Mouse (Mus musculus) adrenal gland (tissue): ENCODE data around the gene Slc44a1.

Experiments
- intact Hi-C: fragments of 180-260 bp; cut with DNase I; formaldehyde crosslinking; loops from one replicate; pipeline ENCODE4 v1.15.1; 2025
- long read RNA-seq, 2 experiments: library from polyadenylated mRNA; unstranded; transcript quantifications; one replicate each; pipeline ENCODE4 v2.0.0; 2020; ENCODE audit warnings: borderline replicate concordance in 1 of 2; ENCODE audit not compliant: insufficient replicate concordance in 1 of 2

The Slc44a1 gene
- long read RNA-seq, experiment 1, full-length matches to known transcripts, result 13 of 23 reads
- long read RNA-seq, experiment 1, partial matches to known transcripts, result 3 of 23 reads
- long read RNA-seq, experiment 1, other reads (novel, unspliced or antisense), result 7 of 23 reads
- long read RNA-seq, experiment 2, full-length matches to known transcripts, result 19 of 27 reads
- long read RNA-seq, experiment 2, partial matches to known transcripts, result 2 of 27 reads
- long read RNA-seq, experiment 2, other reads (novel, unspliced or antisense), result 6 of 27 reads

DNA sequence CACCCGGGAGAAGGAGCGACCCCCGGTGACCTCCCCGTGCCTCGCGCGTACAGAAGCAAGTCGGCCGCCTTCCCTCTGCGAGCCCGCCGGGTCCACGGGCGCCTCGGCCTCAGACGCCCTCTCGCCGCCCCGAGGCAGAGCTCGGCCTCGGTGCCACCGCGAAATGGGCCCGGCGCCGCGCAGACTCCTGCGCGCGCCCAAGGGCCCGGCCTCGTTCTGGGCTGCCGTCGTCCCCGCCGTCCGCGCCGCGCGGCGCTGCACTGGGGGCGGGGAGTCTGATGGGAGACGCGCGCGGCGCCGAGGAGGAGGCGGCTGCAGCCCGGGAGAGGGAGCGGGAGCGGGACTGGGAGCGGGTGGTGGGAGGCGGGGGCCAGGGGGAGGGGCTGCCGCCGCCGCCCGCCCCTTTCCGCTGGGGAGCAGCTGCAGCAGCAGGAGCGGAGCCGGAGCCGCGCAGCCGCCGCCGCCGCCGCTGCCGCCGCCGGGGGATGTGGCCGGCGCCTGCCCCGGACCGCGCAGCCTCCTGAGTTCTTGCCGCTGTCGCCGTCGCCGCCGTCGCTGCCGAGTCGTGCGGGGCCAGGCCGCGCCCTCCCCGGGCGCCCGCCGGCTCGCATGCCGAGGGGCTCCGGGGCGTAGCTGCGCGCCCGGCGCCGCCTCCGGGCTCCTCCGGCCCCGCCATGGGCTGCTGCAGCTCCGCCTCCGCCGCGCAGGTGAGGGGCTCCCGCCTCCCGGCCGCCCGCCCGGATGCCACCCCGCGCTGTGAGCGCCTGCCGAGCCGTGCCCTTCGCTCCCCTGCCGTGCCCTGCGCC, at the start of gene Slc44a1:
Gene Slc44a1 (plus strand): TSS at position 404 of the 806 bp plus-strand sequence.
- intact Hi-C loops, result no loop called here

DNA sequence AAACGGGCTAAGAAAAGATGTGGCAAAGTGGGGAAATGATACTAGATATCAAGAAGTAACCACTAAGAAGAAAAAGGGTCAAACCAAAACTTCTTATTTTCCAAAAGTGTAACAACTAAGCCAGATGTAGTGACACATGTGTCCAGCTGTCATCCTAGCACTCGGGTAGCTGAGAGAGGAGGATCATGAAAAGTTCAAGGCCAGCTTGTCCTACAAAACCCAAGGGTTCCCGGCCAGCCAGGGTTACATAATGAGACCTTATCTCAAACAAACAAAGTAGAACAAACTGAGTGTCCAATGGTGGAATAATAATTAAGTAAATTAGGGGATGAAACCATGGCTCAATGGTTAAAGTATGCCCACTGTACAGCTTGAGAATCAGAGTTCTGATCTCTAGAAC, 45.2 kb upstream of the Slc44a1 start:
- intact Hi-C loops, result loop anchor here (5.0 kb wide), 1 partner anchor 42 kb away; no protein-coding TSS in a partner anchor

DNA sequence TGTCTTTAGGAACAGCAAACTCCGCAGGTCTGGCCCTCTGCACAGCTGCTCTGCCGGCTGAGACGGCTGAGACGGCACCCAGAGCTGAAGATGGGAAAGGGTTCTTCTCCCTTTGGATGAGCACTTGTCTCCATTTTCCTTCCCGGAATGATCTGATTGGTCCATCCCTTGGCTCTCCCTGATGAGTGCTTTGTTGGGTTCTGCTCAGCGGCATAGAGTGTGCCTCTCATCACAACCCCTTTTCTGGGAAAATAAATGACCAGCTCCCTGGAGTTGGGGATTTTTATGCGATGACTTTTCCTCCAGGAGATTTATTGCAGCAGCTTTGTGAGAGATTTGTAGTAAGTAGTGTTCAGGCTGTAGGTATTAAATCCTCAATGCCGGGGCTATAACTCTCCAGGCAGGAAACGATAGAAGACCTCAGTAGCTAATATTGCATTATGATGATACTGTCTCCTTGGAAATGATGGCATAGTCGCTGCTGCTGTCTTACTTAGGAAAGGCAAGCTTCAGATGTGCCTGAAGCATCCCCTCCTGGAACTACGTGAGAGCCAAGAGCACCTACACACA, 43.5 kb upstream of the Slc44a1 start:
- intact Hi-C loops, result loop anchor here (5.0 kb wide), 1 partner anchor 41 kb away; no protein-coding TSS in a partner anchor

DNA sequence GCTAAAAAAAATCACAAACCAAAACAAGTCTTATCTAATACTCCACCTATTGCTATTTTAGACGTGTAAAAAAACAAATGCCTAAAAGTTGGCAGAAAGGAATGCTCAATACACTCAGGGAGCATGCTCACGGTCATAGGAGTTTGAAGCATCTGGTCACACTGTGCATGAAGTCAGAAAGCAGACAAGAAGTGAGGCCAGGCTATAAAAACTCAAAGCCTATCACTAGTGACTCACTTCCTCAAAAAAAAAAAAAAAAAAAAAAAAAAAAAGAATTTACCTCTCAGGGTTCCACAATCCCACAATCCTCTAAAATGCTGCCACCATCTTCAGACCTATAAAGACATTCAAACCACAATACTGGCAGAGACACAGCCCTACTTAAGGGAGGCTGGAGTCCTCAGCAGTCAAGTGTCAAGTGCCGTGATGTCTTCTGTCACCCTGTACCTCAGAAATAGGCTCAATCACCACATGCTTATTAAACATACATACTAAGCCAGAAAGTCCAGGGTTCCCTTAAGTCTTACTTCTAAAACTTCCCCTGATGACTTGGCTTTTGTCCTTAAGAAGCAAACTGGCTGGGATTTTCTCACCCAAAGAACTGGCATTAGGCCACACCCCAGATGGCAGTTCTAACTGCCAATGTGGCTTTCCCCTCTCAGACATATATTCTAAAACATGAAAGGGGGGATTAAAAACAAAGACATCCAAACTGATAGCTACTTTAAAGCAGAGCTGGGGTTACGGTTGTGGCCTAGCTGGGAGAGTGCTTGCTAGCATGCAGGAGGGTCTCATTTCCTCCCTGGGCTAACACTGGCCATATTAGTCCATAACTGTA, 42.7 kb upstream of the Slc44a1 start:
- intact Hi-C loops, result loop anchor here (5.0 kb wide), 1 partner anchor 40 kb away; no protein-coding TSS in a partner anchor

DNA sequence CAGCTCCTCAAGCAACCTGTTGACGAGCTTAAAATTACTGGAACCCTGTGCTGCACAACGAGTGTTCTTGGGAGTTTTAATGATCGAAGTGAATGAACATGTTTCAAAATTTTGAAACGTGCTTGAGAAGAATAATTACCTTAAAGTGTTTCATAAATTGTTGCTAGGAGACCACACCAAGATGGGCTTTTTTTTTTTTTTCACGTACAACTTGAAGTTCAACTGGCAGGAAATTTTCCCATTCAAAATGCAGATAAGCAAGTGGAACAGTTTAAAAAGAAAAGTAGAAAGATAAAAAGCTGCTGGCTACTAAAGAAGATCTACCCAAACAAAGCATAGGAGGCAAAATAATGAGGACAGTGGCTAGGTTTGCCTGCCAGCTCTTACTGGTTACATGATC, 41.7 kb upstream of the Slc44a1 start:
- intact Hi-C loops, result loop anchor here (5.0 kb wide), 1 partner anchor 39 kb away; no protein-coding TSS in a partner anchor

DNA sequence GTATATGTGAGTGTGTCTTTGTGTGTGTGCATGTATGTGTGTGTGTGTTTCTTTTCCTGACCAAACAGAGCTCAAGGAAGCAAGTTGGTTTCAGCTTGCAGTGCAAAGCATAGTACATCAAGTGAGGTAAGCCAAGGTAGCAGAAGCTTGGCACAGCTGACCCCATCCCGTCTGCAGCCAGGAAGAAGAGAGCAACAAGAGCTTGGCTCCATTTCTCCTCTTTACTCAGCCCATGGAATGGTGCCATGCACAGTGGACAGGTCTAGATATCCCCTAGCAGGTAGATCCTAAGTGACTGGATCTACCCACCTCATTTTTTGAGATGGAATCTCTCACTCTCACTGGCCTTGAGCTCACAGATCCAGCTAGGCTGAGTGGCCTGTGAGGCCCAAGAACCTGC, 40.8 kb upstream of the Slc44a1 start:
- intact Hi-C loops, result loop anchor here (5.0 kb wide), 1 partner anchor 38 kb away; no protein-coding TSS in a partner anchor

DNA sequence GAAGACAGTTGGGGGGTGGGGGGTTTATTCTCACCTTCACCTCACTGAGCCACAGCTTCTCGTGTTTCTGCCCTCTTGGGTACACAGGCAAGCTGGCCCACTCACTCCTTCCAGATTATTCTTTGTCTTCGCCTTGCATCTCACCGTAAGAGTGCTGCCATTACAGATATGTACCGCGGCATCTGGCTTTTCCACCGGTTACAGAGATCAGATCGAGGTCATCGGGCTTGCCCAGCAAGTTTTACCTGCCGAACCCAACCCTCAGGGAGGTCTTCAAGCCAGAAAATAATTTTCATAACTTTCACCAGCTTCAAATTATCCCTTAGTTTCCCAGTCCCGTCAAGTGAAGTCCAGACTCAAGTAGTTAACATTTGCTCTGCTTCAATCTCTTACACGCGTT, 36.8 kb upstream of the Slc44a1 start:
- intact Hi-C loops, result no loop called here

DNA sequence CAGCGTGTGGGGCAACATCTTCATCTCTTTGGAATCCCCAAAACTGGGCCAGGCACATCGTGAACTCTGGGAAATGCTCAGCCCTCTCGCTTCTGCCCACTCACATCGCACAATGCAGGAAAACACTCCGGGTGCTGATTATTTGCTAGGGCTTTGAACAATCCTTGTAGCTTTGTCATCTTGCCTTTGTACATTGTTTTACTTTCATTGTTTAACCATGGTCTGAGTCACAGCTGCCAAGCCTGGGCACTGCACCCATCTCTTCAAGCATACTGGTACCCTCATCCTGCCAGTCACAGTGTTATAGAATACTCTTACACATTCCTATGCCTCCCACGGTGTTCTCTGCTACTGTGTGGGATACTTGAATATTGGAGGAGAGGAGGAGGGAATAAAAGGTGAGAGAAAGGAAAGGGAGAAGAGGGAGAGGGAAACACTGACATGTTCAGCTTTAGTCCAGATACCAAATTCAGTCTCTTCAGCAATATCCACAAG, 35.7 kb upstream of the Slc44a1 start:
- intact Hi-C loops, result no loop called here

DNA sequence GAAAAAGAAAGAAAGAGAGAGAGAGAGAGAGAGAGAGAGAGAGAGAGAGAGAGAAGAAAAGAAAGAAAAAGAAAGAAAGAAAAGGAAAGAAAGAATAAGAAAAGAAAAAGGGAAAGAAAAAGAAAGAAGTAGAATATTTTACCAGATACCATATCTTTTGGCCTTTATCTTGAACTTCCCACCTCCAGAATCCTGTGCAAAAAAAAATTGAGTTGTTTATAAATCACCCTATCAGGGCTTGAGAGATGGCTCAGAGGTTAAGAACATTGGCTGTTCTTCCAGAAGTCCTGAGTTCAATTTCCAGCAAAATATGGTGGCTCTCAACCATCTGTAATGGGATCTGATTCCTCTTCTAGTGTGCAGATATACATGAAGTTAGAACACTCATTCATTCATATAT, 33.3 kb upstream of the Slc44a1 start:
- intact Hi-C loops, result no loop called here

DNA sequence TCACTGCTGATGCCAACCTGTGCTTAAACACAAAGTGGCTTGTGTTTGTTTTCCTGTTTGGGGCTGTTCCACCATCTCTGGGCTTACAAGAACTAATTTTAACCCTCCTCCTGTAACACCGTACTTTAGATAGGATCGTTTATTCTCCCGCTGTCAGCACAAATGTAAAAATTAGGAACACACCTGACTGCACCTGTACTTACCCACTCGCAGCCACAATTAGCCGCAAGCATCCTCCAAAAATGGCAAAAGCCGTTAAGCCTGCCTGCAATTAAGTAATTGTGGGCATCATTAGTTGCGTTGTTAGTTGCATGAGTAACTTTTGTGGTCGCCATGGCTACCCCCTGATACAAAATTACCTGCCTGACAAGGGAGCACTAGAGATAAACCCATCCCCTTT, 31.4 kb upstream of the Slc44a1 start:
- intact Hi-C loops, result no loop called here

DNA sequence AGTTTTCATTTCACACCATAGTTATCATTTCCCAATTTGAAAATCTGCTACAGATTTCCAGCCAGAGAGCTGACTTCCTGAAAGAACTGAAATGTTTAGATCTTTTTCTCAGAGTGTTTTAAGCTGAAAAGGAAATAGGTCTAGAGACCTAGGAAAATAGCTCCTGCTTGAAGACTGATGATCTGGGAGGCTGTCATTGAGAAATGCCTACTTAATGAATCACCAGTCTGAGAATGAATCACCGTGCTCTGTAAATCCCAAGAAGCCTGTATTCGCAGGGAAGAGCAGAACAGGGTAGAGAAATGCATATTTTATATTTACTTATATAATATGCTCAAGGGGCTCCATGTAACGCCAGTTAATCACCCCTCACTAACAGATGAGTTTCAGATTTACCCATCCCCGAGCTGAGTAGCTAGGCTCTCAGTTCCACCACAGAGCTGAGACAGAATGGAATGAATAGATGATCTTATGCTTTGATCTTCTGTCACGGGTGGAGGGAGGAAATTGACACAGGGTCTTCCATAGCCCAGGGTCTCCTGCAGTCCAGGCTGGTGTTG, 30.6 kb upstream of the Slc44a1 start:
- intact Hi-C loops, result no loop called here

DNA sequence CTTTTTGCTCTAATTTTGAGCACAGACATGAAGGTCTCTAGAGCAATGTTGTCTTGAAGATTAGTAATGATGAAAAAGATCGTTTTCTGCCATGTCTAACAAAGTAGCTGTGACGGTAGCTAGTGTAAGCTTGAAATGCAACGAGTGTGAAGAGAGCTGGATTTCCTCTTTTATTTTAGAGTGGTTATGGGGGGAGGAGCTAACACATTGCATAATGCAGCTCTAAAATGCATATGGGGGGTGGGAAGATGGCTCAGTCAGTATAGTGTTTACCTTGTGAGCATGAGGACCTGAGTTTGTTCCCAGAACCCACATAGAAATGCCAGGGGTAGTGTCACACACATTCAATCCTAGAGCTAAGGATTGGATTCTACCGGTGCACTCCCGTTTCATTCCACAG, 29.5 kb upstream of the Slc44a1 start:
- intact Hi-C loops, result no loop called here

DNA sequence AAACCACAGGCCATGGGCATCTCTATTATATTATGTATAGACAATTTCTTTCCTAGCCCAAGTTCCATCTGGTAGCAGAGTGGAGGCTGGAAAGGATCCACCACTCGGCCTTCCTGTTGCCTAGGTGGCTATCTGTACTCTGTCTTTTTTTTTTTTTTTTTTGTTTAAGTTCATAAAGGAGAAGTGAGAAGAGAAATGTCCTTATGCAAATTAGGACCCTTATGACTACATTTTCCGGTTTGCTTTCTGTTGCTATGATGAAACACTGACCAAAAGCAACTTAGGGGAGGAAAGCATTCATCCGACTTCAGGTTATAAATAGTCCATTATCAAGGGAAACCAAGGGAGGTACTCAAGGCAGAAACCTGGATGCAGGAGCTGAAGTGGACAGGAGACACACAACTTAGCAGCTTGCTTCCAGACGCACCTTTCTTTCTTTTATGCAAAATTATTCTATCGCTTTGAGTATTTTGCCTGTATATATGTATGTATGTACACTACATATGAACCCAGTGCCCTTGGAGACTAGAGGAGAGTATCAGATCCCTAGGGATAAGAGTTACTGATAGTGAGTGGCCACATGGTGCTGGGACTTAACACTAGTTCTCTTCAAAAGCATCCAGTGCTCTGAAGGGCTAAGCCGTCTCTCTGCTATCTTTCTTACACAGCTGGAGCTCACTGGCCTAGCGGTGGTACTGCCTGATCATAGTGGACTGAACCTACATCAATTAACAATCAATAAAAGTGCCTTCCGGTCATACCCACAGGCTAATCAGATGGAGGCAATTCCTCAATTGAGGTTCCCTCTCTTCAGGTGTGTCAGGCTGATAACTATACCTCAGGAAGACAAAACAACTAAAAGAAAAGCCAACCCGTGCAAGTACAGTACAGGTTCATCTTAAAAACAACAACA, 28.0 kb upstream of the Slc44a1 start:
- intact Hi-C loops, result no loop called here

DNA sequence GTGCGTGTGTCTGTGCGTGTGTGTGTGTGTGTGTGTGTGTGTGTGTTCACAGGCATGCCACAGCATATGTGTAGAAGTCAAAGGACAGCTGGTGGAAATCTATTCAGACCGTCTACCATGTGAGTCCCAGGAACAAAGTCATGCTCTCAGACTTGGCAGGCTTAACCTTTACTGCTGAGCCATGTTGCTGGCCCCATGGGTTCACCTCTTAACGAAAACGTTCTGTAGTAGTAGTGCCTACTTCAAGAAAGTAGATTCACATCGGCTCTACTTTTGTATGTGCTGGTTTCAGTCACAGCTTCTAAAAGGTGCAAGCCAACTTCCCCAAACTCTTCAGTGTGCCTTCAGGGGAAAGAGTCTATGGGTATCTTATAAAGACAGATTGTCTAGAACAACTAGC, 27.2 kb upstream of the Slc44a1 start:
- intact Hi-C loops, result no loop called here

DNA sequence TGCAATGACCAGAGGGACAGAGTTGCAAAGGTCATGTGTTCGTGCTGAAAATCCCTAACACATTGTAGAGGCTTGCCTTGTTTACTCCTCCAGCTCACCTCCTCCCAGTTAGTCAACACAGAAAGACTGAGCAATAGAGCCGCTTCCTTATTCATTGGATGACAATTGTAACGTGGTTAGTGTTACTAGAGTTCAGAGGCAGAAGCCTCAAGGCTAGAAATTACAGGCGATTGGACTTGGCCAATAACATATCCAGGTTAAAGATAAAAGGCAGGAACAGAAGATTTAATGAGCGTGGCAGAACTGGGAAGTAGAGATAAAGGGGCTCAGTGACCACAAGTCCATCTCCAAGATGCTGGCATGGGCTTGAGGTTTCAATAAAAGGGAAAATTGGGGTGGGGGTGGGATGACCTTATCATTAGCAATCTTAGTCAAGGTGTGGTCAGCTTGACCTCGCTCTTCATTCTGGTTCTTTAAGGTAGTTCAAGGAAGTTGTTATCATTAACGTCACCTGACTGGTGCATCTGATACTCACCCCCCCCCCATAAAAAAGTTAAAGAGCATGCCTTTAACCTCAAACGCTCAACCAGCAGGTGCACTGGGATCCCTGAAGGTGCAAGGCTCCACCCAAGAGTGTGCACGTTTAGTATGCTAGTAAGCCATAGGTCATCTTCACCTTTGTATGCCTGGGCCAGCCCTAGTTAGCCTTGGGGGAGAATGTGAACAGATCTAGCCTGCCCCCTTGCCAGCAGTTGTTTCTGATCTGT, 26.0 kb upstream of the Slc44a1 start:
- intact Hi-C loops, result no loop called here

DNA sequence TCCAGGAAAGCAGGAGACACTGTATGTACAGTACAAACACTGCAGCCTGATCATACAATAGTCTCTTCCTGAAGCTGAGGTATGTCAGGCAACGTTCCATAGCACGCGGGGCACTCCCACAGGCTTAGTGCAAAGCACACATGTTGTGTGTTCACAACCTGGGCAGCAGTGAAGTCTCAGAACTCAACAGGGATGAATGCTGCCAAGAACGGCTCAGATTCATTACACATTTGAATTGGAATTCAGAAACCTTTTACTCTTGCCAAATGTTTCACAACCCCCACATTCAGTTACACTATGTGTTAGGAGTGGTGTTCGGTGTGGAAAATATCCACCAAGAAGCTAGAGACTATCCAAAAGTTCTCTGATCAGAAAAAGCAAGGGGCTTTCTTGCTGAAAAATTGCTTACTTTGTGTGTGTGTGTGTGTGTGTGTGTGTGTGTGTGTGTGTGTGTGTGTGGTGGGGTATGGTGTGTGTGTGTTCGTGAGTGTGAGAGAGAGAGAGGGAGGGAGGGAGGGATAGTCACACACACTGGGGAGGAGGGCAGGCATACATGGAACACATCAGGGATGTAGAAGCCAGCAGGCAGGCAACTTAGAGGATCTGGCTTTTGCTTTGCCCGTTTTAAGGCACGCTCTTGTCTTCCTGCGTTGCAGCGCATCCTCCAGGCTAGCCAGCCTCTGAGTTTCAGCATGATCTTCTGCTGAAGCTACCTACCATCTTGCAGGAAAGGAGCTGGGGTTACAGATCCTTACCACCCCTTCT, 24.2 kb upstream of the Slc44a1 start:
- intact Hi-C loops, result no loop called here

DNA sequence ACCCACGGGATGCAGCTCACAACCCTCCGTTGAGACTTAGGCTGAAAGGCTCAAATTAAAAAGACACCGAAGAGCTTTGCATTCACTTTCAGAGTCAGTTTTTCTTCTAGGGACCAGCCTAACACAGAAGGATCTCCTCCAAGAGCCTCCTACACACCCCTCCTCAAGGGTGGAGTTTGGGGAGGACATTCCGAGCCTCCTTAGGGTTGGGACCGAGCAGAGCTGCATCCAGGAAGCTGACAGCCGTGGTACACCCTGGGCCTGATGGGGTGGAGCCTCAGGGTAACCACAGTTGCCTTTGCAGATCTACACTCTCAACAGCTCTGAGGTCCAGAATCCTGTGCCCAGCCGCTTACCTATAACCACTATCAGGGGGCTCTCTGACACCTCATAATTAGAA, 23.3 kb upstream of the Slc44a1 start:
- intact Hi-C loops, result no loop called here

DNA sequence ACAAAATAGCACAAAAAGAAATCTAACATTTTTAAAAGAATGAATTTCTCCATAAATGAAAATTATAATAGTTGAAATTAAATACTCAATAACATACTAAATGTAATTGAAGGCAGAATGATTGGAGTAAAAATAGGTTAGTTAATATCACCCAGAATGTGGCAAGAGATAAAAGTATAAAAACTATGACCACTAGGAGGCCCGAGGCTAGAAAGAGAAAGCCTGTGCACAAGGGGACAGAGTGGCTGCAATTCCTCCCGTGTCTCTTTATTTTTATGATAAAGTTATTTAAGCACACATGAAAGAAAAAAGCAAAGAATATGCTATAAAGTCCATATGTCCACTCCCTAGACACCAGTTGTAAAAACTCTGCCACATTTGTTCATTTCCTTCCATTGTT, 17.4 kb upstream of the Slc44a1 start:
- intact Hi-C loops, result no loop called here
